Mouse (Mus musculus) stomach, postnatal 0 days (tissue): ENCODE measurements around the gene Tpt1.

Experiments used
- CTCF ChIP-seq: IDR thresholded peaks from 2 replicates; pipeline ENCODE4 v1.5.1; 2016; ENCODE audit warnings: antibody characterized with exemption, low read depth, mild to moderate bottlenecking, moderate library complexity
- EP300 ChIP-seq: optimal IDR thresholded peaks from 2 replicates; pipeline ENCODE3; 2016; ENCODE audit warnings: antibody characterized with exemption

GRCm38 (mm10) chr14:75849842-75850568 lies 5.1 kb downstream of the Tpt1 start:
- TF ChIP-seq CTCF, result no peak
- TF ChIP-seq EP300, result no peak
